Mouse (Mus musculus) neural tube, embryonic 10.5 days (tissue): ENCODE data around the gene Slx4ip.

Experiments
- DNase-seq: peaks from one replicate; pipeline ENCODE4 v3.0.0-alpha.2; 2017; ENCODE audit warnings: low spot score; ENCODE audit errors: extremely low spot score

Gene Slx4ip

GRCm38 (mm10) chr2:137063829-137064228 is 172.8 kb downstream of the Slx4ip start:
- no peak for DNase-seq

- no peak for DNase-seq
These were observed 173.5 kb downstream of the Slx4ip start for GRCm38 (mm10) chr2:137064513-137064912.

GRCm38 (mm10) chr2:137067479-137068110 is 176.6 kb downstream of the Slx4ip start:
- no peak for DNase-seq

GRCm38 (mm10) chr2:137073473-137074312 is 182.7 kb downstream of the Slx4ip start:
- DNase-seq: no peak

- DNase-seq: no peak
These were observed 183.2 kb downstream of the Slx4ip start for GRCm38 (mm10) chr2:137074313-137074620.

- peak; percentile 8 for DNase-seq
These were observed 187.8 kb downstream of the Slx4ip start for GRCm38 (mm10) chr2:137078771-137079170.

- DNase-seq: no peak
These were observed 188.8 kb downstream of the Slx4ip start for GRCm38 (mm10) chr2:137079721-137080320.

GRCm38 (mm10) chr2:137080468-137080867 is 189.4 kb downstream of the Slx4ip start:
- no peak for DNase-seq

GRCm38 (mm10) chr2:137081001-137081400 is 190.0 kb downstream of the Slx4ip start:
- DNase-seq: no peak

GRCm38 (mm10) chr2:137082896-137083620 is 192.0 kb downstream of the Slx4ip start:
- DNase-seq: no peak

GRCm38 (mm10) chr2:137085257-137085656 is 194.2 kb downstream of the Slx4ip start:
- DNase-seq: no peak

GRCm38 (mm10) chr2:137086621-137087395 is 195.8 kb downstream of the Slx4ip start:
- no peak for DNase-seq

GRCm38 (mm10) chr2:137087705-137088104 is 196.7 kb downstream of the Slx4ip start:
- no peak for DNase-seq

GRCm38 (mm10) chr2:137091766-137092522 is 200.9 kb downstream of the Slx4ip start:
- no peak for DNase-seq

- no peak for DNase-seq
These were observed 201.7 kb downstream of the Slx4ip start for GRCm38 (mm10) chr2:137092523-137093297.

- DNase-seq: no peak
These were observed 202.2 kb downstream of the Slx4ip start for GRCm38 (mm10) chr2:137093298-137093630.

GRCm38 (mm10) chr2:137094301-137094700 is 203.3 kb downstream of the Slx4ip start:
- no peak for DNase-seq

- DNase-seq: no peak
These were observed 206.0 kb downstream of the Slx4ip start for GRCm38 (mm10) chr2:137096981-137097460.

- no peak for DNase-seq
These were observed 207.4 kb downstream of the Slx4ip start for GRCm38 (mm10) chr2:137098269-137099035.
